In the genomic region with DNA sequence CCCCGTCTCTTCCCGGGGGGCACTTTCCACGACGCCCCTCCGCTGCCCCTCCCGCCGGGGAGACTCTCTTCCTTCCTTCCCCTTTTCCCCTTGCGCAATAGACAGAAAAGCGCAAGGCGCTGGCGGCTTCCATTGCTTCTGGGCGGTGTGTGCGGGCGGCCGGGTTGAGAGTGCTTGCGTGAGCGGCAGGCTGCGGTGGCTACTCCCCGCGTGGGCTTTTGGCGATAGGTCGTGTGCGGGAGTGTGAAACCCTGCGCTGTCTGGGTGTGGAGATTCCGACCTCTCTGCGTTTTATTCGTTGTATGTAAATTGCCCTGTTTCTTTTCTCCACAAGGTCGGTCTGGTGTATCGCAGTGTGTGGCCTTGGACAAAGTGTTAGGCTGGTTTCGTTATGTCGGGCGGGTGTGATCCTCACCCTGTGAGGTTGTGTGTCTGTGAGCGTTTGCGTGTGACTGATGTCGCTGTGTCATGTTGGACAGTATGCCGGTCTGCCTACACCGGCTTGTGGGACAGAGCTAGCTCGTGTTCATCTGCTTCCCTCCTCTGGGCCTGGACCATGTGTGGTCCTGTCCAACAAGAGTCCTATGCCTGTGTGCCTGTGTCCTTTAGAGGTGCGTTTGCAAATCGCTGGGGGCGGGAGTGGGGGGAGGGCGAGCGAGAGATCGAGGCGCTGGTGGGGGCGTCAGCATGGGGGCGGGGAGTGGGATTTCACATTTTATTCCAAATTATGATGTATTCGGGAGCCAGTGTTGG, we compare ENCODE assay signal across 7 mouse cellular contexts. TPM values are rescaled to one million over a fixed set of nuclear protein-coding genes. Genes with fewer than 3 reads are reported as not detected.
DNase-seq lines count a peak whose midpoint lies in the region; ATAC-seq and TF ChIP-seq lines count a peak whose summit lies in the region.

No protein-coding gene starts in this region.

- peak overlapping the region; percentile 93 for H3K4me3 ChIP-seq in G1E (ENCODE audit: low read depth, low read length)
- peak overlapping the region; percentile 56 for H3K4me3 ChIP-seq in heart, postnatal 0 days (ENCODE audit: low read depth, low read length)
- H3K4me3 ChIP-seq in lung, embryonic 16.5 days (ENCODE audit: low read length), result peak overlapping the region; percentile 54

- peak; percentile 43 for ATAC-seq in G1E (ENCODE audit: extremely low read depth, insufficient number of reproducible peaks, low FRiP score, poor library complexity, severe bottlenecking)
- peak; percentile 31 for ATAC-seq in erythroid progenitor cell, adult 5-6 weeks (replicated peaks; ENCODE audit: low FRiP score, poor library complexity, severe bottlenecking)
- peak; percentile 31 for ATAC-seq in heart, postnatal 0 days (ENCODE audit: insufficient read depth, low read depth)
- peak; percentile 59 for ATAC-seq in lung, embryonic 16.5 days (ENCODE audit: low read depth)
- peak; percentile 71 for ATAC-seq in neutrophil, adult 5-6 weeks (ENCODE audit: extremely low read depth, insufficient number of reproducible peaks, low FRiP score, poor library complexity, severe bottlenecking)

- peaks cover 50% of the 10 kb centered on the region for H3K4me1 ChIP-seq in G1E (ENCODE audit: insufficient read depth, low read depth, low read length)
- H3K4me1 ChIP-seq in heart, postnatal 0 days (ENCODE audit: control insufficient read depth, insufficient read depth), result no peaks in the 10 kb centered on the region
- H3K4me1 ChIP-seq in lung, embryonic 16.5 days (replicated peaks; ENCODE audit: control insufficient read depth, insufficient read depth, low read length), result peaks cover 16% of the 10 kb centered on the region

- H3K36me3 ChIP-seq in G1E (replicated peaks), result peaks cover 16% of the 10 kb centered on the region
- no peaks in the 10 kb centered on the region for H3K36me3 ChIP-seq in heart, postnatal 0 days (replicated peaks; ENCODE audit: control insufficient read depth, insufficient read depth, low read length)
- H3K36me3 ChIP-seq in lung, embryonic 16.5 days (ENCODE audit: control insufficient read depth, insufficient read depth, low read length), result no peaks in the 10 kb centered on the region

- TF ChIP-seq EP300 in heart, postnatal 0 days (IDR thresholded peaks at IDR 0.05; ENCODE audit: low read depth), result no peak

- peak overlapping the region; percentile 87 for H3K27ac ChIP-seq in heart, postnatal 0 days (ENCODE audit: low read depth)
- H3K27ac ChIP-seq in lung, embryonic 16.5 days (ENCODE audit: low read length), result peak overlapping the region; percentile 76

- H3K27me3 ChIP-seq in G1E (ENCODE audit: insufficient read depth, low read length), result no peaks in the 10 kb centered on the region
- peaks cover 89% of the 10 kb centered on the region for H3K27me3 ChIP-seq in heart, postnatal 0 days (ENCODE audit: control insufficient read depth, insufficient read depth, low read length)
- H3K27me3 ChIP-seq in lung, embryonic 16.5 days (ENCODE audit: control insufficient read depth, insufficient read depth, low read depth, low read length), result peaks cover 83% of the 10 kb centered on the region

- TF ChIP-seq CTCF in G1E (IDR thresholded peaks at IDR 0.05; ENCODE audit: low read depth, low read length), result no peak
- no peak for TF ChIP-seq CTCF in heart, postnatal 0 days (IDR thresholded peaks at IDR 0.05; ENCODE audit: low read depth)

- no peak for DNase-seq in G1E (ENCODE audit: low spot score)
- DNase-seq in adrenal gland, postnatal 14 days, result peak; percentile 37
- peak; percentile 40 for DNase-seq in heart, postnatal 0 days (ENCODE audit: low spot score)
- peak; percentile 66 for DNase-seq in kidney, postnatal 10 days

- H3K9ac ChIP-seq in heart, postnatal 0 days (replicated peaks; ENCODE audit: low read depth, low read length), result peak overlapping the region; percentile 37
- H3K9ac ChIP-seq in lung, embryonic 16.5 days (ENCODE audit: low read length), result peak overlapping the region; percentile 69

- no peaks in the 10 kb centered on the region for H3K9me3 ChIP-seq in G1E (replicated peaks)
- no peaks in the 10 kb centered on the region for H3K9me3 ChIP-seq in heart, postnatal 0 days (replicated peaks; ENCODE audit: control insufficient read depth, low read length)
- no peaks in the 10 kb centered on the region for H3K9me3 ChIP-seq in lung, embryonic 16.5 days (ENCODE audit: control insufficient read depth, low read length)

- 1% methylated on average over 48 of the region's 48 CpGs for WGBS in heart, postnatal 0 days
- under 1% methylated on average over 48 of the region's 48 CpGs for WGBS in lung, embryonic 16.5 days

- peak overlapping the region; percentile 52 for H3K4me2 ChIP-seq in heart, postnatal 0 days (ENCODE audit: low read depth, low read length)
- peak overlapping the region; percentile 74 for H3K4me2 ChIP-seq in lung, embryonic 16.5 days (ENCODE audit: low read depth, low read length)

RNA-seq across cellular contexts. Expression of gene Tal1, which starts 0.9 kb away (rescaled TPM):
- total RNA-seq in G1E (2014; fragmentation: Nextera tagmentation) (155 and 174 TPM in 2 replicates), G1E (2017) (155 and 166 TPM in 2 replicates)
- 239 and 262 TPM in 2 replicates for polyA plus RNA-seq in G1E (2012)
- total RNA-seq in adrenal gland, postnatal 14 days (2021), result 5.2 and 7.3 TPM in 2 replicates
- 227 and 255 TPM in 2 replicates for total RNA-seq in erythroid progenitor cell, adult 5-6 weeks (2015; ENCODE audit: low replicate concordance)
- 186 and 231 TPM in 2 replicates for total RNA-seq in erythroid progenitor cell, adult 5-6 weeks (2017; ENCODE audit: low replicate concordance)
- 10.1 and 10.7 TPM in 2 replicates for total RNA-seq in heart, postnatal 0 days (2014; rRNA removed; ENCODE audit: low replicate concordance)
- 0.78 and 0.80 TPM in 2 replicates for polyA plus RNA-seq in heart, postnatal 0 days (2015; fragmentation: Nextera tagmentation; extraction: Ambion mirVana)
- polyA plus RNA-seq in lung, embryonic 16.5 days (2015; fragmentation: Nextera tagmentation; extraction: Ambion mirVana), result 1.6 and 1.7 TPM in 2 replicates
- 1.5 and 1.6 TPM in 2 replicates for total RNA-seq in neutrophil, adult 5-6 weeks (2017)

RNA-seq across cellular contexts. Expression of gene Pdzk1ip1, which starts 31.4 kb away (rescaled TPM):
- total RNA-seq in G1E (2014; fragmentation: Nextera tagmentation) (2.4 and 3.0 TPM in 2 replicates), G1E (2017) (19.8 and 23.1 TPM in 2 replicates)
- 0.21 TPM in 1 of 2 replicates, not detected in the other for polyA plus RNA-seq in G1E (2012)
- 0.53 and 2.4 TPM in 2 replicates for total RNA-seq in adrenal gland, postnatal 14 days (2021)
- total RNA-seq in erythroid progenitor cell, adult 5-6 weeks (2015; ENCODE audit: low replicate concordance), result 733 and 856 TPM in 2 replicates
- total RNA-seq in erythroid progenitor cell, adult 5-6 weeks (2017; ENCODE audit: low replicate concordance), result 400 and 437 TPM in 2 replicates
- total RNA-seq in heart, postnatal 0 days (2014; rRNA removed; ENCODE audit: low replicate concordance), result 0.97 and 4.2 TPM in 2 replicates
- polyA plus RNA-seq in heart, postnatal 0 days (2015; fragmentation: Nextera tagmentation; extraction: Ambion mirVana), result 0.90 and 1.0 TPM in 2 replicates
- polyA plus RNA-seq in lung, embryonic 16.5 days (2015; fragmentation: Nextera tagmentation; extraction: Ambion mirVana), result 33.8 and 37.9 TPM in 2 replicates
- total RNA-seq in neutrophil, adult 5-6 weeks (2017), result 1.8 and 2.9 TPM in 2 replicates

RNA-seq across cellular contexts. Expression of gene Stil, which starts 57.1 kb away (rescaled TPM):
- total RNA-seq in G1E (2014; fragmentation: Nextera tagmentation) (93.1 and 94.3 TPM in 2 replicates), G1E (2017) (19.9 and 26.0 TPM in 2 replicates)
- 2.8 and 4.0 TPM in 2 replicates for polyA plus RNA-seq in G1E (2012)
- 1.9 and 2.3 TPM in 2 replicates for total RNA-seq in adrenal gland, postnatal 14 days (2021)
- total RNA-seq in erythroid progenitor cell, adult 5-6 weeks (2015; ENCODE audit: low replicate concordance), result 96.2 and 98.1 TPM in 2 replicates
- total RNA-seq in erythroid progenitor cell, adult 5-6 weeks (2017; ENCODE audit: low replicate concordance), result 73.3 and 112 TPM in 2 replicates
- 6.1 and 10.0 TPM in 2 replicates for total RNA-seq in heart, postnatal 0 days (2014; rRNA removed; ENCODE audit: low replicate concordance)
- 1.7 and 2.0 TPM in 2 replicates for polyA plus RNA-seq in heart, postnatal 0 days (2015; fragmentation: Nextera tagmentation; extraction: Ambion mirVana)
- 14.2 and 18.1 TPM in 2 replicates for polyA plus RNA-seq in lung, embryonic 16.5 days (2015; fragmentation: Nextera tagmentation; extraction: Ambion mirVana)
- 0.74 TPM in 1 of 2 replicates, not detected in the other for total RNA-seq in neutrophil, adult 5-6 weeks (2017)

Comparison
In these comparisons a context has a peak if more than half of its experiments do, and no peak if none do; other contexts are left out.
1. RNA of gene Tal1, which starts 0.9 kb away (total RNA-seq): 186 to 255 TPM in erythroid progenitor cell, adult 5-6 weeks and 155 to 174 TPM in G1E; 10.1 to 10.7 TPM in heart, postnatal 0 days, 5.2 to 7.3 TPM in adrenal gland, postnatal 14 days and 1.5 to 1.6 TPM in neutrophil, adult 5-6 weeks; every median in the first group is over 10 times any median in the second.
2. RNA of gene Pdzk1ip1, which starts 31.4 kb away (total RNA-seq): 400 to 856 TPM in erythroid progenitor cell, adult 5-6 weeks; 2.4 to 23.1 TPM in G1E, 0.97 to 4.2 TPM in heart, postnatal 0 days, 1.8 to 2.9 TPM in neutrophil, adult 5-6 weeks and 0.53 to 2.4 TPM in adrenal gland, postnatal 14 days; every median in the first group is over 10 times any median in the second.
3. Peak in every context shown above with its lines, with median percentiles within 50 percentile points of each other: ATAC-seq and H3K4me3 ChIP-seq.